Mouse (Mus musculus): ENCODE results near the gene Mei1.

Mei1 gene

DNA sequence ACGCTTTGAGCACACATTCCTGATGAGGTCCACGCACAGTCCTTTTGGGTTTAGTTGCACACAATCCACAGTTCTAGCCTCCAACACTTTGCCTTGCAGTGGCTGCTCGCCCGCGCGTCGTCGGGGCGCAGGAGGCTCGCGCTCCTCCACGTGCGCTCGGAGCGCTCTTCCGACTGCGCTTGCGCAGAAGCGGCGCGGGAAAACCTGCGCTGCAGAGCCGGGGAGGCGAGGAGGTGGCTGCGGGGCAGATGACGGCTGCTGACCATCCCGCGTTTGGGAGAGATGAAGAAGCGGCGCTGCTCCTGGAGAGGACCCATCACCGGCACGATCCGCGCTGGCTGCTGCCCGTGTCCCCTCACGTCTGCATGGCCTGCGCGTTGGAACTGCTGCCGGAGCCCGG is at the start of gene Mei1:
Gene Mei1 (plus strand): TSS at position 99 of the 400 bp plus-strand sequence.
- no peak for DNase-seq (ENCODE audit: low read depth, low spot score)

- no peak for DNase-seq (ENCODE audit: low read depth, low spot score)
Measured at GRCm38 (mm10) chr15:82022535-82023088, 47.2 kb upstream of the Mei1 start.

GRCm38 (mm10) chr15:82023965-82024635 is 45.7 kb upstream of the Mei1 start:
- DNase-seq (ENCODE audit: low read depth, low spot score) = no peak

DNA sequence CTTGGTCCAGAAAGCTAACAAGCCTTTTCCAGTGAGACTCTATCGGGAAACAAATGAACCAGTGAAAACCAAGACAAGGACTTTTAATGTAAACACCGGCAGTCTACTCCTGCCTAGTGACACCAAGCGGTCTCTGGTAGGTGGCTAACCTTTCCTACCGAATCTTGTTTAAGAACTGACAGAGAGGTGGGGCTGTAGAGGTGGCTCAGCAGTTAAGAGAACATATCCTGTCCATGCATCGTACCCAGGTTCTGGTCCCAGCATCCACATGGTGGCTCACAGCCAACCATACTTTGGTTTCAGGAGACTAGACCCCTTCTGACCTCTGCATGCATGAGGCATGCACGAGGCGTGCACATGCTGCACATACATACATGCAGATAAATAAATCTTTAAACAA is 42.5 kb upstream of the Mei1 start:
- DNase-seq (ENCODE audit: low read depth, low spot score) = no peak

- DNase-seq (ENCODE audit: low read depth, low spot score) = no peak
Measured at GRCm38 (mm10) chr15:82027726-82028125, 42.1 kb upstream of the Mei1 start.

DNA sequence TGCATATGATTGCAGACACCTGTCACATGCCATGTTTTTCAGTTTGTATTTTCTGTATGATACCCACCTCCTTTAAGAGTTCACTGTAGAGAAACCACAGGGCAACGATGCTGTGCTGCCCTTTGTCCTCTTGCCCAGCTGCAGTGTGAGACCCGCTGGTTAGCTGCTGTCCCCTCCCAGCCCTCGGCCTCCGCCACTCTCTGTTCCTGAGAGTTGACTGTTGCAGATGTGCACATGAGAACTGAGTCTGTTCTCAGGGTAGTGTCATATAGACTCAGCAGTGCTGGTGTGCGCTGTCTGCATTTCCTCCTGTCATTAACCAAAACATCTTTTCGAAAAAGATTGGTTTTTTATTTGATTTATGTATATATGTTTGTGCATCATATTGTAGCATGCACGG is 37.4 kb upstream of the Mei1 start:
- no peak for DNase-seq (ENCODE audit: low read depth, low spot score)

DNA sequence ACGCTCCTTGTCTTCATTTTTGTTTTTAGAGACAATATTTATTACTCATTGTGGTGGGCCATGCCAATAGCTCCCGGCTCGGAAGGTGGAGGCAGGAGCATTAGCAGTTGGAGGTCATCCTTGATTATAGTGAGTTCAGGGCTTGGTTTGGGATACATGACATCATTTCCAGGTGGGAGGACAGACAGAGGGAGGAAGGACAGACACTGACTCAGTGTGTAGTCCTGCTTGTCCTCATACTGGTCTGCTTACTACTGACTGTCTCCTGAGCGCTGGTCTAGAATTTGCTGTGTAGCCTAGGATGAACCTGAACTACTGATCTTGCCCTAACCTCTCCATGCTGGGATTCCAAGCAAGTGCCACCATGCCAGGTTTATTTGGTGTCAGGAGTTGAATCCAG is 36.0 kb upstream of the Mei1 start, which contains the start of gene Desi1:
Gene Desi1 (minus strand): TSS at position 101 of the 400 bp plus-strand sequence.
- DNase-seq (ENCODE audit: low read depth, low spot score) = no peak

GRCm38 (mm10) chr15:82035904-82036689 is 33.7 kb upstream of the Mei1 start:
- DNase-seq (ENCODE audit: low read depth, low spot score) = no peak

- no peak for DNase-seq (ENCODE audit: low read depth, low spot score)
Measured at GRCm38 (mm10) chr15:82040650-82041049, 29.1 kb upstream of the Mei1 start.

DNA sequence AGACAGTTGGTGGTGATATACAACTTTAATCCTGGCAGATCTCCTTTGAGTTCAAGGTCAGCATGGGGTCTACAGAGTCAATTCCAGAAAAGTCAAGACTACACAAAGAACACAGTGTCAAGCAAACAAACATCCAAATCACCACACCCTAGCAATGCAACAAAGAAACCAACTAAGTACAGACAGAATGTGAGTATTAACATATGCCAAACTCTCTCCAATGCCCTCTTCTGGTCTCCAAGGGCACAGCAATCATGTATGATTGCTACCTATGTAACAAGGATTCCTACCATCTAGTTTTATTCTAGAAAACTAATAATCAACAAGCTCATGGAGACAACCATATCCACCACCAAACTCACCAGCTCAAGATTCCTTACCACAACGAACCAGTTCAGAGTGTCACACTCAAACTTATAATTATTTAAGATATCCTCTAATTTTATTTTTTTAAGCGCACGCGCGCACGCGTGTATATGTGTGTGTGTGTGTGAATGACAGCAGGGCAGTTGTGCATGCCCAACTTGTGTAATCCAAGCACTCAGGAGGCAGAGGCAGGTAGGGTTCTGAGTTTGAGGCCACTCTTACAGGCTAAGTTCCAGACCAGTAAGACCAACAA is 25.5 kb upstream of the Mei1 start:
- DNase-seq (ENCODE audit: low read depth, low spot score) = no peak

- no peak for DNase-seq (ENCODE audit: low read depth, low spot score)
Measured at GRCm38 (mm10) chr15:82046246-82046891, 23.4 kb upstream of the Mei1 start.

- DNase-seq (ENCODE audit: low read depth, low spot score) = peak; percentile 66
Measured at GRCm38 (mm10) chr15:82047080-82047883, 22.5 kb upstream of the Mei1 start, which contains the start of gene Snu13. Gene Snu13, minus strand, starts transcription at chr15:82047598.

DNA sequence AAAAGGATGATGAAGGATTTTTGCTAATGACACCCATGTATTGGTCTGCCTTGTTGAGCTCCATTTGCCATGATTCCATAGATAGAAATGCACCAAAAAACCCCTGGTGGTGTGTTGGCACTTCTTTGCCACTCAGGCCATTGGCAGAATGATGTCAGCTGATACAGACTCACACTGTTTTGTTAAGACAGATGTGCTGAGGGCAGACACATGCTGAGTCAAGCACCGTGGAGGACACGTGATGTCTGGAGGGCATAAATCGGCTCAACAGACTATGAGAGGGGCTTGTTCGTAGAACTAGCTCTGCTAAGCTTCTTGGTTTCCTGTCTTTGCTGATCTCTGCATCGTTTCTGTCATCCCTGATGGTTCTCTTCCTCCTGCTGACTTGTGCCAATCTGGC is 17.3 kb upstream of the Mei1 start:
- no peak for DNase-seq (ENCODE audit: low read depth, low spot score)

- DNase-seq (ENCODE audit: low read depth, low spot score) = no peak
Measured at GRCm38 (mm10) chr15:82058719-82059201, 11.0 kb upstream of the Mei1 start, which contains the start of gene 4930407I10Rik. Gene 4930407I10Rik, plus strand, starts transcription at chr15:82059151.

GRCm38 (mm10) chr15:82063909-82064308 is 5.9 kb upstream of the Mei1 start:
- no peak for DNase-seq (ENCODE audit: low read depth, low spot score)

DNA sequence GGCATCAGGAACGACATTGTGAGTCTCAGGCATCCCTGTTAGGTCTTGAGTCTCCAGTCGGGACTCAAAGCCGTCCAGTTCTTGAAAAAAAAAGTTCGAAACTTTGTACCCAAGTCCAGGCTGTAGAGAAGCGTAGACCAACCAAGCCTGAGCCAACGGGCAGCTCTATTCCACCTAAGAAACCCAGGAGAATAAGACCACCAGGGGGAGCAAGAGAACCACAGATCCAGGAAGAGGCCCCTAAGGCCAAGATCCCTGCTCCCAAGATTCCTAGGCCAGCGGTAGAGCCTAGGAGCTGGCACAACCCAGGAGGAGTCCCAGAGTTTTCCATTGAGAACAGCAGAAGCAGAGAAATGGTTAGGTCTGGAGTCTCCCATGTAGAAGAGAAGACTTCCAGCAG is 4.3 kb upstream of the Mei1 start:
- peak; percentile 54 for DNase-seq (ENCODE audit: low read depth, low spot score)

- no peak for DNase-seq (ENCODE audit: low read depth, low spot score)
Measured at GRCm38 (mm10) chr15:82071816-82072469, 2.1 kb downstream of the Mei1 start.

GRCm38 (mm10) chr15:82073490-82073889 is 3.7 kb downstream of the Mei1 start:
- DNase-seq (ENCODE audit: low read depth, low spot score) = no peak

DNA sequence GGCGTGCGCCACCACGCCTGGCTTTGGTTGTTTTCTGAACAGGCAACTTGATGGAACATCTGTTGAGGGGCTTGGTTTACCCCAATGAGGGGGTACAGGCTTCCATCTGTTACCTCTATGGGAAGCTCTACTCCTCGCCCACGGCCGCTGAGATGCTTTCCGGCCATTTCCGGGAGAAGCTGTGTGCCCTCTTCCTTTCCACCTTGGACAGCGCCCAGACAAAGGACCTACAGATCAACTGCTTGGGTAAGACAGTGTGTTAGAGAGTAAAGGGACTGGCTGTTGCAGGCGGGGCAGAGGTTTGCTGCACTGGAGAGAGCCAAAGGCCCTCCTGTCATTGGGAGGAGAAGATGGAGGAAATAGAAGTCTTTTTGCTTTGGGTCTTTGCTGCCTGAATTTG is 10.1 kb downstream of the Mei1 start:
- DNase-seq (ENCODE audit: low read depth, low spot score) = no peak

DNA sequence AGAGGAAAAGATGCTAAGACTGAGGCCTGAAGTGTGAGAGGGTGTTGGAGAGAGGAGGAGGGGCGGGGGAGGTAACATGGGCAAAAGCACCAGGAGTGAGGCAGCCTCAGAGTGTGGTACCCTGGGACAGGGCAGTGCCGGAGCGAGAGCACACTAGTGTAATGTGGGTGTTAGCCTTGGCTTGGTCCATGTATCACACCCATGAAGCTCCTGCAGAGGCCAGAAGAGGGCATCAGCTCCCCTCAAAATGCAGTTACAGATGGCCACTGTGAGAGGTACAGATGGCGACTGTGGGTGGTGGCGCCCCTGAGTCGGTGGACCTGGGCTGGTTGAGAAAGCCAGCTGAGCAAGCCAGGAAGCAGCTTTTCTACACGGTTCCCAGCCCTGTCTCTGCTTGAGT is 11.4 kb downstream of the Mei1 start:
- no peak for DNase-seq (ENCODE audit: low read depth, low spot score)
